Comparison of ENCODE assay signal across 8 mouse cellular contexts in the genomic region with DNA sequence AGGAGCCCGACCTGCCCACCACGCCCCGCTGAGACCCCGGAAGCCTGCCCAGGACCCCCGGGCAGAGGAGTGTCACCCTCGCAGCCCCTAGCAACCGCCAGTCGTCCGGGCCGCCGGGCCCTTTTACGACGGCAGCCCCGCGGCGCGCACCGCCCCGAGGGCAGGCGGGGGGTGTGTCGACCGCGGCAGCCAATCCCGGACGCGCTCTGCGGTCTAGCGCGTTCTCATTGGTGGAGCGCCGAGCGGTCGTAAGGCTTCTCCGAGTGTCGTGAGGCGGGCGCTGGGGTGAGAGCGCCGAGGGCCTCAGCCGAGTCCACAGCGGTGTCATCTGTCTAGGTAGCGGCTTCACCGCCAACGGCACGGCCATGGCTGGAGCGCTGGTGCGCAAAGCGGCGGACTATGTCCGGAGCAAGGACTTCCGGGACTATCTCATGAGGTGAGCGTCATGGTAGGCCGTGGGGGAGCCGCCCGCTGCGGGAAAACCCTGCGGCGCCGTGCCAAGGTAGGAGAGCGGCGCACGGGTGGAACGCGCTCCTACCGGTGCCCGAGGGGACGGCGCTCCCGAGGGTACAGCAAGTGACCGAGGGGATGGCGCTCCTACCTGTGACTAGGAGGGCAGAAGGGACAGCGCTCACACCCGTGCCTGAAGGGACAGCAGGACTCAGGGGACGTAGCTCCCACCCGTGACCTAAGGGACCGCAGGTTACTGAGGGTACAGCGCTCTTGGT. TPM values are rescaled to one million over a fixed set of nuclear protein-coding genes. Genes with fewer than 3 reads are reported as not detected.
A peak's percentile ranks its signal among the peaks of the same experiment; 100 is the strongest.
DNase-seq lines count a peak whose midpoint lies in the region; ATAC-seq lines count a peak whose summit lies in the region.

No protein-coding gene starts in this region.

- peak overlapping the region; percentile 100 for H3K4me2 ChIP-seq in embryonic facial prominence, embryonic 14.5 days (ENCODE audit: low read depth, low read length)
- H3K4me2 ChIP-seq in kidney, embryonic 14.5 days (replicated peaks; ENCODE audit: low read depth, low read length), result peak overlapping the region; percentile 98
- H3K4me2 ChIP-seq in limb, embryonic 15.5 days, result peak overlapping the region; percentile 83

- H3K9me3 ChIP-seq in embryonic facial prominence, embryonic 14.5 days (ENCODE audit: control insufficient read depth, low read length), result no peaks in the 10 kb centered on the region
- H3K9me3 ChIP-seq in kidney, embryonic 14.5 days (ENCODE audit: control insufficient read depth, low read length), result no peaks in the 10 kb centered on the region
- no peaks in the 10 kb centered on the region for H3K9me3 ChIP-seq in limb, embryonic 15.5 days

- H3K27ac ChIP-seq in embryonic facial prominence, embryonic 14.5 days (replicated peaks; ENCODE audit: low read depth, low read length), result peak overlapping the region; percentile 92
- peak overlapping the region; percentile 90 for H3K27ac ChIP-seq in kidney, embryonic 14.5 days (ENCODE audit: low read depth, low read length)
- peak overlapping the region; percentile 91 for H3K27ac ChIP-seq in limb, embryonic 15.5 days

- peak; percentile 99 for ATAC-seq in embryonic facial prominence, embryonic 14.5 days (ENCODE audit: low read depth)
- peak; percentile 98 for ATAC-seq in kidney, embryonic 14.5 days (ENCODE audit: low FRiP score, low TSS enrichment)
- ATAC-seq in limb, embryonic 15.5 days (ENCODE audit: insufficient number of reproducible peaks, low FRiP score, low TSS enrichment, low read depth), result peak; percentile 97

- H3K9ac ChIP-seq in embryonic facial prominence, embryonic 14.5 days (ENCODE audit: low read depth, low read length), result peak overlapping the region; percentile 83
- peak overlapping the region; percentile 78 for H3K9ac ChIP-seq in kidney, embryonic 14.5 days (ENCODE audit: low read depth, low read length)
- peak overlapping the region; percentile 85 for H3K9ac ChIP-seq in limb, embryonic 15.5 days

- no peaks in the 10 kb centered on the region for H3K36me3 ChIP-seq in embryonic facial prominence, embryonic 14.5 days (ENCODE audit: control insufficient read depth, insufficient read depth, low read length)
- no peaks in the 10 kb centered on the region for H3K36me3 ChIP-seq in kidney, embryonic 14.5 days (ENCODE audit: control insufficient read depth, insufficient read depth, low read length)
- no peaks in the 10 kb centered on the region for H3K36me3 ChIP-seq in limb, embryonic 15.5 days

- H3K4me3 ChIP-seq in embryonic facial prominence, embryonic 14.5 days (ENCODE audit: low read depth, low read length), result peak overlapping the region; percentile 93
- peak overlapping the region; percentile 90 for H3K4me3 ChIP-seq in kidney, embryonic 14.5 days (ENCODE audit: low read length)
- peak overlapping the region; percentile 83 for H3K4me3 ChIP-seq in limb, embryonic 15.5 days

- DNase-seq in 3T3-L1 (ENCODE audit: low read depth, low spot score), result peak; percentile 93
- peak; percentile 86 to 87 for DNase-seq in adrenal gland, postnatal 4 days (ENCODE audit: low spot score in 2 of 2)
- peak; percentile 98 for DNase-seq in embryonic facial prominence, embryonic 14.5 days (ENCODE audit: low spot score)
- peak; percentile 97 to 98 for DNase-seq in heart, adult 9 months (ENCODE audit: low spot score in 2 of 2)
- DNase-seq in monocyte, adult 2 months (ENCODE audit: low read depth in 1 of 2, low spot score in 2 of 2), result peak; percentile 83 to 90
- DNase-seq in spleen, postnatal 36 days (ENCODE audit: low spot score in 2 of 2), result peak; percentile 96

- peaks cover 11% of the 10 kb centered on the region for H3K4me1 ChIP-seq in embryonic facial prominence, embryonic 14.5 days (ENCODE audit: control insufficient read depth, insufficient read depth, low read length)
- H3K4me1 ChIP-seq in kidney, embryonic 14.5 days (ENCODE audit: control insufficient read depth, insufficient read depth, low read length), result peaks cover 8% of the 10 kb centered on the region; the same call in 1 of the 2 replicates
- peaks cover 11% of the 10 kb centered on the region for H3K4me1 ChIP-seq in limb, embryonic 15.5 days

- WGBS in embryonic facial prominence, embryonic 14.5 days, result 1% methylated on average over 40 of the region's 77 CpGs
- WGBS in kidney, embryonic 14.5 days, result under 1% methylated on average over 76 of the region's 77 CpGs
- under 1% methylated on average over 75 of the region's 77 CpGs for WGBS in limb, embryonic 15.5 days

- H3K27me3 ChIP-seq in embryonic facial prominence, embryonic 14.5 days (replicated peaks; ENCODE audit: control insufficient read depth, insufficient read depth, low read length), result no peaks in the 10 kb centered on the region
- H3K27me3 ChIP-seq in kidney, embryonic 14.5 days (ENCODE audit: control insufficient read depth, insufficient read depth, low read length), result no peaks in the 10 kb centered on the region
- no peaks in the 10 kb centered on the region for H3K27me3 ChIP-seq in limb, embryonic 15.5 days

RNA-seq across cellular contexts. Expression of gene Mpc1, which starts 1.0 kb away (rescaled TPM):
- total RNA-seq in adrenal gland, postnatal 4 days (2021), result 100 to 1,000 TPM in 1 of 2 experiments, 10 to 100 TPM in 1; 97.6 to 134 TPM
- 188 and 209 TPM in 2 replicates for polyA plus RNA-seq in embryonic facial prominence, embryonic 14.5 days (2014; fragmentation: Nextera tagmentation; extraction: Ambion mirVana)
- polyA plus RNA-seq in kidney, embryonic 14.5 days (2014; fragmentation: Nextera tagmentation; extraction: Ambion mirVana), result 145 and 173 TPM in 2 replicates
- polyA plus RNA-seq in limb, embryonic 15.5 days (2015; fragmentation: Nextera tagmentation; extraction: Ambion mirVana), result 156 and 164 TPM in 2 replicates

RNA-seq across cellular contexts. Expression of gene Sft2d1, which starts 27.2 kb away (rescaled TPM):
- total RNA-seq in adrenal gland, postnatal 4 days (2021), result 10 to 100 TPM; 47.7 to 49.2 TPM
- polyA plus RNA-seq in embryonic facial prominence, embryonic 14.5 days (2014; fragmentation: Nextera tagmentation; extraction: Ambion mirVana), result 65.9 and 72.2 TPM in 2 replicates
- 68.2 and 97.2 TPM in 2 replicates for polyA plus RNA-seq in kidney, embryonic 14.5 days (2014; fragmentation: Nextera tagmentation; extraction: Ambion mirVana)
- 69.3 and 71.1 TPM in 2 replicates for polyA plus RNA-seq in limb, embryonic 15.5 days (2015; fragmentation: Nextera tagmentation; extraction: Ambion mirVana)

RNA-seq across cellular contexts. Expression of gene Ccr6, which starts 47.8 kb away (rescaled TPM):
- not detected for total RNA-seq in adrenal gland, postnatal 4 days (2021)
- polyA plus RNA-seq in embryonic facial prominence, embryonic 14.5 days (2014; fragmentation: Nextera tagmentation; extraction: Ambion mirVana), result 0.18 TPM in 1 of 2 replicates, not detected in the other
- not detected in 2 replicates for polyA plus RNA-seq in kidney, embryonic 14.5 days (2014; fragmentation: Nextera tagmentation; extraction: Ambion mirVana)
- polyA plus RNA-seq in limb, embryonic 15.5 days (2015; fragmentation: Nextera tagmentation; extraction: Ambion mirVana), result not detected in 2 replicates

RNA-seq across cellular contexts. Expression of gene Prr18, which starts 53.6 kb away (rescaled TPM):
- total RNA-seq in adrenal gland, postnatal 4 days (2021), result 1 to 10 TPM in 1 of 2 experiments, under 1 TPM in 1; 0.85 to 1.1 TPM
- 1.0 TPM in 2 replicates for polyA plus RNA-seq in embryonic facial prominence, embryonic 14.5 days (2014; fragmentation: Nextera tagmentation; extraction: Ambion mirVana)
- 0.43 and 0.49 TPM in 2 replicates for polyA plus RNA-seq in kidney, embryonic 14.5 days (2014; fragmentation: Nextera tagmentation; extraction: Ambion mirVana)
- polyA plus RNA-seq in limb, embryonic 15.5 days (2015; fragmentation: Nextera tagmentation; extraction: Ambion mirVana), result 0.09 and 0.24 TPM in 2 replicates

Comparison
In these comparisons a context has a peak if more than half of its experiments do, and no peak if none do; other contexts are left out.
1. Peak in every context shown above with its lines: DNase-seq, ATAC-seq, H3K4me3 ChIP-seq and H3K27ac ChIP-seq.